Mouse (Mus musculus) hindbrain, embryonic 16.5 days (tissue): Measurements from ENCODE around the gene Olfr672. TPM values are rescaled to one million over a fixed set of nuclear protein-coding genes. Genes with fewer than 3 reads are reported as not detected.
A peak's percentile ranks its signal among the peaks of the same experiment; 100 is the strongest.
"Not testable (repeated sequence)": the region's sequence is repeated elsewhere in the genome, so short reads cannot be mapped to it uniquely, and the experiment has no call there.

Source experiments
- ATAC-seq: fragments of 200-750 bp; cut with Nextera tagmentation; 2 replicates; pipeline ENCODE4 v1.8.0; 2017; ENCODE audit warnings: moderate TSS enrichment, moderate library complexity
- H3K27ac ChIP-seq: fragments of 300-500 bp; sonication (generic); 2 replicates; pipeline ENCODE4 v1.5.1; 2014; ENCODE audit warnings: low read depth, mild to moderate bottlenecking, control low read depth, low read length, moderate library complexity
- H3K27me3 ChIP-seq: fragments of 300-500 bp; sonication (generic); replicated peaks from 2 replicates; pipeline ENCODE4 v1.6.1; 2014; ENCODE audit warnings: low read length; ENCODE audit not compliant: control insufficient read depth, insufficient read depth
- H3K36me3 ChIP-seq: fragments of 300-500 bp; sonication (generic); 2 replicates; pipeline ENCODE4 v1.6.1; 2014; ENCODE audit warnings: mild to moderate bottlenecking, low read length, moderate library complexity, mixed read lengths; ENCODE audit not compliant: control insufficient read depth, insufficient read depth
- H3K4me1 ChIP-seq: fragments of 300-500 bp; sonication (generic); 2 replicates; pipeline ENCODE4 v1.6.1; 2014; ENCODE audit warnings: low read depth, low read length; ENCODE audit not compliant: control insufficient read depth, insufficient read depth
- H3K4me2 ChIP-seq: fragments of 300-500 bp; sonication (generic); 2 replicates; pipeline ENCODE4 v1.6.1; 2014; ENCODE audit warnings: mild to moderate bottlenecking, low read length, control low read depth, moderate library complexity
- H3K4me3 ChIP-seq: fragments of 300-500 bp; sonication (generic); 2 replicates; pipeline ENCODE4 v1.5.1; 2014; ENCODE audit warnings: mild to moderate bottlenecking, low read length, control low read depth, moderate library complexity
- H3K9ac ChIP-seq: fragments of 300-500 bp; sonication (generic); 2 replicates; pipeline ENCODE4 v1.6.1; 2014; ENCODE audit warnings: low read depth, mild to moderate bottlenecking, control low read depth, low read length, moderate library complexity
- H3K9me3 ChIP-seq: fragments of 300-500 bp; sonication (generic); 2 replicates; pipeline ENCODE4 v1.6.1; 2014; ENCODE audit warnings: mild to moderate bottlenecking, low read length, moderate library complexity; ENCODE audit not compliant: control insufficient read depth
- WGBS: fragments of 180-500 bp; shearing (Covaris S2); extraction: QIAGEN DNeasy Blood & Tissue Kit; methylation state at CpG from one replicate; pipeline ENCODE4 v1.1.7; 2014; 5-methylcytosine and 5-hydroxymethylcytosine counted together
- polyA plus RNA-seq: library from polyadenylated mRNA; unstranded; fragments of >200 nt; fragmentation: Nextera tagmentation; extraction: Ambion mirVana; gene quantifications from 2 replicates; pipeline ENCODE4 v1.2.1, GENCODE M21; 2015

Olfr672 gene
- polyA plus RNA-seq: not detected in 2 replicates

DNA sequence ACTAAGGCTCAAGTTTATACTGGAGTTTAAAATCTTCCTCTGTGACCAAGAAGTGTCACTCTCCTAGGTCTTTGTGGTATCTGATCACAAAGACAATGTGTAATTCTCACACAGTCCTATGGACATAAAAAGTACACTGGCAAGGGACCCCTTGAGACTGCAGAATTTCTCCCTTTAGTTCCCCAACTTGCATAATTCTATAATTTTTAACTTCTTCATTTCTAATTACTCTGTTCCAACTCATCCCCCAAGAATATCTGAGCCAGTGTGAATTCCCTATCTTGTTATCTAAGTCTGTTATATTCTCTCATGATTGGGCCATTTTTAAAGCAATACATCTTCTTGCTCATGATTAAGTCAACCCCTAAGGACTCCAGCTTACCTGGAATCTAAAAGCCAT lies at the start of gene Olfr672:
Gene Olfr672 (minus strand): TSS at position 101 of the 400 bp plus-strand sequence.
- no peak within 1 kb of the TSS for H3K9ac ChIP-seq
- ATAC-seq: no peak
- no peaks in the 10 kb centered on the region for H3K9me3 ChIP-seq

DNA sequence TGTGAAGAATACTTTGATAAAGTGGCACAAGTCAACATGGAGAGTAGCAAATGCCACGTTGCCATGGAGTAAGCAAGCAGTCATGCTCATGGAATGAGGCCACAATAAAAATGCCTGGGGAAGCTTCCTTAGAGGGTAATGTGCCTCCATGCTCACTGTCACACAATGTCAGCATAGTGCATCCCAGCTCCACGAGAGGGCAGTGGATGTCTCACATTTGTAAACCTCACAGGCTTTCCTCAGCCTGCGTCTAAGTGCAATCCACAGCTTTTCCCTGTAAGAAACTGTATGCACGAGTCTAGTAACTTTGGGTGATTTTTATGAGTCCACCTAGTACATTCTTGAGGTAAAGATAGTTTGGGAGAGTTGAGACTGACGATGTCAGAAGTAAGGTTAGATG lies 32.0 kb upstream of the Olfr672 start:
- H3K27me3 ChIP-seq, H3K4me1 ChIP-seq, H3K27ac ChIP-seq, H3K9ac ChIP-seq, ATAC-seq, H3K4me3 ChIP-seq, H3K36me3 ChIP-seq, H3K4me2 ChIP-seq, H3K9me3 ChIP-seq: not testable (repeated sequence)
- 52% methylated on average over 5 of the region's 5 CpGs for WGBS

More for the DNA sequence above, at the start of gene Olfr672:
- no peaks in the 10 kb centered on the region for H3K27me3 ChIP-seq
- no peaks in the 10 kb centered on the region for H3K36me3 ChIP-seq
- no peak within 1 kb of the TSS for H3K4me3 ChIP-seq
- no peaks in the 10 kb centered on the region for H3K4me1 ChIP-seq
- H3K4me2 ChIP-seq: no peak within 1 kb of the TSS
- no peak within 1 kb of the TSS for H3K27ac ChIP-seq

DNA sequence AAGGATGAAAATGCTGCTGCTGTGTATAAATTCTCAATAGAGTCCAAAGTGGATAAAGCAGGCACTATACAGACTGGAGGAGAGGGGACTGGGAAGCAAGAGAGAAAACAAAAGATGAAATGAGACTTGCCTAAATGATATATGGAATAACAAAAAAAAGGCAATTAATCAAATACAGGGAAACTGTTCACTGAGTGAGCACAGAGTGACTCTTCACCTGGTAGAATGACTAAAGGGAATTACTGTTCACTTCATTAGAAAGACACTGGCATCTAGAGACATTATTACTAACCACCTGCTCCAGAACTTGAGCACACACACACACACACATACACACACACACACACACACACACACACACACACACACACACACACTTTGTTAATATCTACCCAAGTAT lies 30.6 kb upstream of the Olfr672 start, which contains the start of gene Olfr676:
Gene Olfr676 (plus strand): TSS at position 301 of the 400 bp plus-strand sequence.
- no peaks in the 10 kb centered on the region for H3K27me3 ChIP-seq
- H3K27ac ChIP-seq: no peak within 1 kb of the TSS
- no peaks in the 10 kb centered on the region for H3K9me3 ChIP-seq
- no peak within 1 kb of the TSS for H3K4me3 ChIP-seq
- H3K36me3 ChIP-seq: no peaks in the 10 kb centered on the region
- H3K4me1 ChIP-seq: no peaks in the 10 kb centered on the region
- H3K9ac ChIP-seq: no peak within 1 kb of the TSS
- no peak within 1 kb of the TSS for H3K4me2 ChIP-seq
- no peak for ATAC-seq

DNA sequence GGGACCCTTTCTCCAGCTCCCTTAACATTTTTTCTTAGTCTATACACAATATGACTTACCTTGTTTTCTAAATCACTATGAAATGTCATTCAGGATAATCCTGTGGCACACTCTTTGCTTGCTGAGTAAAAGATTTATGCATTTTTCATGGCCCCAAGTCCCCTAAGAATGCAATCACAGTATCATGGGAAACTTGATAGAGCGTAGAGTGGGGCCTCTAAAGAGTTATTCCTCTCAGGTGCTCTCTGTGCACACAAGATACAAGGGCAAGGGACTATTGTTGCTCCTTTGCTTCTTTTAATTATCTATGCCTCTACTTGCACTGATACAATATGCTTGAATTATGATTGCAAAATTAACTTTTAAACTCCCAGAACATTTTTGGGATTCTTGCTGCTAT lies 26.5 kb upstream of the Olfr672 start, which contains the start of gene Olfr675:
Gene Olfr675 (minus strand): TSS at position 101 of the 400 bp plus-strand sequence.
- Histone ChIP-seq H3K9me3 (no peaks in the 10 kb centered on the region), H3K27ac (no peak within 1 kb of the TSS), H3K27me3 (no peaks in the 10 kb centered on the region), H3K9ac (no peak within 1 kb of the TSS), H3K4me3 (no peak within 1 kb of the TSS), H3K36me3 (no peaks in the 10 kb centered on the region), H3K4me2 (no peak within 1 kb of the TSS), H3K4me1 (no peaks in the 10 kb centered on the region)
- ATAC-seq: no peak
- WGBS: 63% methylated on average over 1 of the region's 1 CpGs

DNA sequence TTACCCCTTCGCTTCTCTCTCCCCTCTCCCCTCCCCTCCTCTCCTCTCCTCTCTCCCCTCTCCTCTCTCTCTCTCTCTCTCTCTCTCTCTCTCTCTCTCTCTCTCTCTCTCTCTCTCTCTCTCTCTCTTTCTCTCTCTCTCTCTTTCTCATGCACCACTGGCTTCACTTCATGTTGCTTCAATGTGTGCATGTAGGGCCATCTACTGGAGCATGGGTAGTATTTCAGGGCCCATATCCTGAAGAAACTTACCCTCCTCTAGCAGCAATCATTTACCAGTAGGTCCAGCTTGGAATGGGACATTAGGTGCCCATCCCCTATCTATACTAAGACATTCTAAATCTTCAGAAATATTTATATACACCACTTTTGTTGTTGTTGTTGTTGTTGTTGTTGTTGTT lies 20.7 kb upstream of the Olfr672 start:
- WGBS: 78% methylated on average over 1 of the region's 1 CpGs
- Histone ChIP-seq H3K27me3 (no peaks in the 10 kb centered on the region), H3K9ac (no peak overlapping the region), H3K27ac (no peak overlapping the region), H3K4me2 (no peak overlapping the region), H3K36me3 (no peaks in the 10 kb centered on the region), H3K9me3 (no peaks in the 10 kb centered on the region), H3K4me3 (no peak overlapping the region), H3K4me1 (no peaks in the 10 kb centered on the region)
- 0 out of 2 replicates have a peak, but pooled peaks have one; percentile 37 for ATAC-seq

DNA sequence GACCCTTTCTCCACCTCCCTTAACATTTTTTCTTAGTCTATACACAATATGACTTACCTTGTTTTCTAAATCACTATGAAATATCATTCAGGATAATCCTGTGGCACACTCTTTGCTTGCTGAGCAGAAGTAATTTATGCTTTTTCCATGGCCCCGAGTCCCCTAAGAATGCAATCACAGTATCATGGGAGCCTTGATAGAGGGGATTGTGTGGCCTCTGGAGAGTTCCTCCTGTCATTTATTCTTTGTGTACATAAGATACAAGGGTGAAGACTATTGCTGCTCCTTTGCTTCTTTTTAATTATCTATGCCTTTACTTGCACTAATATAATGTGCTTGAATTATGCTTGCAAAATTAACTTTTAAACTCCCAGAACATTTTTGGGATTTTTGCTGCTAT lies 22.8 kb downstream of the Olfr672 start, which contains the start of gene Olfr671:
Gene Olfr671 (minus strand): TSS at position 101 of the 400 bp plus-strand sequence.
- WGBS: 84% methylated on average over 1 of the region's 1 CpGs

DNA sequence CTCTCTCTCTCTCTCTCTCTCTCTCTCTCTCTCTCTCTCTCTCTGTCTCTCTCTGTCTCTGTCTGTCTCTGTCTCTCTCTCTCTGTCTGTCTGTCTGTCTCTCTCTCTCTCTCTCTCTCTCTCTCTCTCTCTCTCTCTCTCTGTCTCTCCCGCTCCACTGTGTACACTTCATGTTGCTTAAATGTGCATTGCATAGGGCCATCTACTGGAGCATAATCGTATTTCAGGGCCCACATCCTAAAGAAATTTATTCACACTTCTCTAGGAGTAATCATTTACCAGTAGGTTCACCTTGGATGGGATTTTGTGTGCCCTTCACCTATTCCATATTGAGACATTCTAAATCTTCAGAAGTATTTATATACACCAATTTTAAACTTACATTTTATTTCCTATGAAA lies 29.3 kb downstream of the Olfr672 start:
- ATAC-seq, H3K9ac ChIP-seq, H3K4me2 ChIP-seq, H3K36me3 ChIP-seq, H3K4me3 ChIP-seq, H3K4me1 ChIP-seq, H3K27me3 ChIP-seq, H3K27ac ChIP-seq, H3K9me3 ChIP-seq: not testable (repeated sequence)
- WGBS: 74% methylated on average over 2 of the region's 2 CpGs

More for the DNA sequence above, 22.8 kb downstream of the Olfr672 start, which contains the start of gene Olfr671:
- Histone ChIP-seq H3K4me1 (no peaks in the 10 kb centered on the region), H3K9me3 (no peaks in the 10 kb centered on the region), H3K36me3 (no peaks in the 10 kb centered on the region), H3K9ac (no peak within 1 kb of the TSS), H3K27me3 (no peaks in the 10 kb centered on the region), H3K27ac (no peak within 1 kb of the TSS), H3K4me2 (no peak within 1 kb of the TSS), H3K4me3 (no peak within 1 kb of the TSS)
- ATAC-seq: no peak

DNA sequence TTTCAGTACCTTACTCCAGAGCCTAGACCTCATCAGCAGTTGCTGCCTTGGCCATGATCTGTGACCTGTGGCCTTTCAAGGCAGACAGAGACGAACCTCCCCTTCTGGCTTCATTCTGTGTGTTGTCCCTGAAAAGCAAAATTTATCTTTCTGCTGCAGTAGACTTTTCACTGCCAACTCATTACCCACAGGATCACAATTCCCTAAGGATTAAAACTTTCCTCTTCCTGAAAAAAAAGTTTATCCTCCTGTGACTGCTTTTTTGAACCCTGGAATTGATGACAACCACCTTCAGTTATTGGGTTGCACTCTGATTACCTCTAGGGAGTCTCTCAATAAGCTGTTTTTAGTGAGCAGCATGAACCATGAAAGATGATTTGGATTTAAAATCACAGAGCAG lies 39.3 kb downstream of the Olfr672 start, which contains the start of gene Olfr670:
Gene Olfr670 (minus strand): TSS at position 101 of the 400 bp plus-strand sequence.
- no peak for ATAC-seq
- no peaks in the 10 kb centered on the region for H3K36me3 ChIP-seq
- no peak within 1 kb of the TSS for H3K9ac ChIP-seq
- no peaks in the 10 kb centered on the region for H3K4me1 ChIP-seq
- H3K4me2 ChIP-seq: no peak within 1 kb of the TSS
- no peaks in the 10 kb centered on the region for H3K27me3 ChIP-seq
- H3K9me3 ChIP-seq: no peaks in the 10 kb centered on the region
- no peak within 1 kb of the TSS for H3K4me3 ChIP-seq
- H3K27ac ChIP-seq: no peak within 1 kb of the TSS
- 67% methylated on average over 1 of the region's 1 CpGs for WGBS

DNA sequence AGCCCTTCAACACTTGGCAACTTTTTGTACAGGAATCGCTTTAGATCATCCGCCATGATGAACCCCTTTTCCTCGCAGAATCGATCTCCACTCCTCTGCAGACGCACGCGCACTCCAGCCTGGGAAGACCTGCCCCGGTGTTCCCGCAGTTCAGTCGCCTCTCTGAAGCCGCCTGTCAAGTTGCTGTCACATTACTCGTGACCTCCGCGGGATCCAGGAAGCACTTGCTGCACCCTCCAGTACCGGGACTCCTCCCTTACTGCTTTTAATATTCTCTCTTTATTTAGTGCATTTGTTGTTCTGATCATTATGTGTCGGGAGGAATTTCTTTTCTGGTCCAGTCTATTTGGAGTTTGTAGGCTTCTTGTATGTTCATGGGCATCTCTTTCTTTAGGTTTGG lies 51.6 kb downstream of the Olfr672 start:
- ATAC-seq, H3K4me3 ChIP-seq, H3K36me3 ChIP-seq, H3K4me1 ChIP-seq, H3K9me3 ChIP-seq, H3K4me2 ChIP-seq, H3K27me3 ChIP-seq, H3K27ac ChIP-seq, H3K9ac ChIP-seq: not testable (repeated sequence)
- 96% methylated on average over 16 of the region's 16 CpGs for WGBS
